Mouse (Mus musculus) ES-E14 (cell line): Measurements from ENCODE around the gene Cd81. TPM values are rescaled to one million over a fixed set of nuclear protein-coding genes. Genes with fewer than 3 reads are reported as not detected.

ENCODE experiments used
- DNase-seq: peaks from one replicate; pipeline ENCODE4 v3.0.0-alpha.2; 2013; ENCODE audit warnings: low read depth, low spot score
- H3K27ac ChIP-seq: 2 replicates; pipeline ENCODE4 v1.5.1; 2012; ENCODE audit warnings: low read depth, mild to moderate bottlenecking, low read length, moderate library complexity, mixed read lengths; ENCODE audit not compliant: poor library complexity, insufficient read depth, severe bottlenecking
- H3K36me3 ChIP-seq: 2 replicates; pipeline ENCODE4 v1.6.1; 2012; ENCODE audit warnings: mild to moderate bottlenecking, low read length, moderate library complexity, mixed read lengths; ENCODE audit not compliant: control insufficient read depth, poor library complexity, insufficient read depth, severe bottlenecking
- H3K4me1 ChIP-seq, 2 experiments: fragments of 150-350 bp in 1 of 2; sonication (generic) in 1 of 2; 2 replicates each; pipeline ENCODE4 v1.6.1; 2012; ENCODE audit warnings: low read length in 2 of 2, mild to moderate bottlenecking in 1 of 2, mixed read lengths in 1 of 2; ENCODE audit not compliant: control insufficient read depth in 2 of 2, insufficient read depth in 2 of 2, poor library complexity in 1 of 2
- H3K4me3 ChIP-seq, 2 experiments: fragments of 150-350 bp in 1 of 2; sonication (generic) in 1 of 2; 2 replicates each; pipeline ENCODE4 v1.5.1; 2012; ENCODE audit warnings: low read length in 2 of 2, low read depth in 1 of 2, mild to moderate bottlenecking in 1 of 2, mixed read lengths in 1 of 2; ENCODE audit not compliant: insufficient read depth in 1 of 2, poor library complexity in 1 of 2, severe bottlenecking in 1 of 2
- H3K9ac ChIP-seq: 2 replicates; pipeline ENCODE4 v1.6.1; 2012; ENCODE audit warnings: low read depth, mild to moderate bottlenecking, low read length, mixed read lengths; ENCODE audit not compliant: poor library complexity, insufficient read depth, severe bottlenecking
- H3K9me3 ChIP-seq: fragments of 150-350 bp; sonication (generic); 2 replicates; pipeline ENCODE4 v1.6.1; 2012; ENCODE audit warnings: low read depth, mild to moderate bottlenecking, low read length; ENCODE audit not compliant: control insufficient read depth, insufficient read depth
- CHD2 ChIP-seq: IDR thresholded peaks from 2 replicates; pipeline ENCODE4 v1.6.1; 2014; ENCODE audit warnings: mild to moderate bottlenecking, low read depth, low read length, inconsistent platforms
- HCFC1 ChIP-seq: IDR thresholded peaks from 2 replicates; pipeline ENCODE4 v1.6.1; 2012; ENCODE audit warnings: low read length, inconsistent platforms, borderline replicate concordance; ENCODE audit not compliant: insufficient read depth
- MAFK ChIP-seq: IDR thresholded peaks from 2 replicates; pipeline ENCODE4 v1.6.1; 2014; ENCODE audit warnings: mild to moderate bottlenecking, low read depth, low read length, inconsistent platforms; ENCODE audit not compliant: insufficient read depth
- ZC3H11A ChIP-seq: IDR thresholded peaks from 2 replicates; pipeline ENCODE4 v1.6.1; 2012; ENCODE audit warnings: low read depth, mild to moderate bottlenecking, inconsistent platforms, low read length, borderline replicate concordance
- ZNF384 ChIP-seq: IDR thresholded peaks from 2 replicates; pipeline ENCODE4 v1.6.1; 2012; ENCODE audit warnings: low read depth, low read length, inconsistent platforms
- in situ Hi-C, 2 experiments: fragments of 600-800 bp; cut with MboI; formaldehyde crosslinking; loops; one replicate each; pipeline ENCODE4 v1.15.1; 2025; ENCODE audit warnings: low sequenced_read_pairs in 2 of 2, inconsistent platforms in 1 of 2; ENCODE audit not compliant: unreplicated experiment in 2 of 2
- total RNA-seq: library from RNA; depleted of rRNA; stranded (reverse); fragments of 300-350 nt; gene quantifications from 2 replicates; pipeline ENCODE4 v1.2.3, GENCODE M21; 2012

Cd81 gene
- total RNA-seq, 1 experiment, result 403 TPM

DNA sequence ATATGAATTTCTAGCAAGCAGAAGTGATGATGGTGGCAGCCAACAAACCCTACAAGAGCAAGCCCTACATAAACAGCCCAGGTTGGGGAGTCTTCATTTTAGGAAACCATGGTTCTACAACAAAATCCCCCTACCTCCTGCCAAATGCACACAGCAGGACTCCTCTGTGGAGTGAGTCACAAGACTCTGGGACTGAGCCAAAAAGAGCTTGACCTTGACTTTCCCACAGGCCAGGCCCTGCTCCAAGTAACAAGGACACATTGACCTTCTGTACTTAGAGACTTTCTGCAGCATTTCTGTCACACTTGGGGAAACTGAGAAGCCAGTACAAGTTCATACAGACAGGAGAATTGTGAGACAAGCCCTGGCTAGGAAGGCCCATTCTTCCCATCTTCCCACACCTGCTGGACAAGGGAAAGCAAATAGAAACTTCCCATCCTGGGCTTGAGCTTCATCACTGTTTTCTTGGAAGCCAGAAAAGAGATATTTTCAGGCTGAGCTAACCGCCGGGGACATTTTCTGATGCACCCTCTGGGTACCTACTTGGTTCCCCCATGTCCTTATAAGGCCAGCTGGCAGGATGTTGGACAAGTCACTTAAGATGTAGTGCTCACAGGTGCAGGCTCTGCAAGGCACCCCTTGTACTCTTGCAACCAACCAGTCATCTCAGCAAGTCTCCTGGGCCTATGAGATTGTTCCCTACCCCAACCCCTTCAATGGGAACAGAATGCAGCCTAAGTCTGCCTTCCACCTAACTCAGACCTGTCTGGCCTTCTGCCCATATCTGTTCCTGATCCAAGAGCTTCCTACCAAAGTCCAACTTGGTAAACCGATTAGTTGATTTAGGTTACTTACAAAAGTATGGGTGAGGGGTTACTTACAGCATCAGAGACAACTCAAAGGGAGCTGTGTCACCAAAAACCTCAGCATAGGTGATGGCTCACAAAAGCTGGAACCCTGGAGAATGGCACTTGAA is 2.4 kb upstream of the Cd81 start:
- Histone ChIP-seq H3K36me3 (no peaks in the 10 kb centered on the region; the same call in 1 of the 2 replicates), H3K27ac (no peak overlapping the region), H3K4me3 (no peak overlapping the region), H3K9me3 (no peaks in the 10 kb centered on the region), H3K4me1 (peaks cover 1 to 9% of the 10 kb centered on the region in 2 experiments; a peak in 3 of 4 replicates), H3K9ac (no peak overlapping the region)
- DNase-seq, result no peak
- TF ChIP-seq HCFC1, result no peak
- TF ChIP-seq ZC3H11A, result no peak
- no peak for TF ChIP-seq MAFK
- no peak for TF ChIP-seq ZNF384
- TF ChIP-seq CHD2, result no peak
- in situ Hi-C loops, result no loop called here

GRCm38 (mm10) chr7:143051316-143051715 is 1.2 kb upstream of the Cd81 start:
- no peak for TF ChIP-seq MAFK
- no peak for TF ChIP-seq CHD2
- TF ChIP-seq HCFC1, result no peak
- no peak for TF ChIP-seq ZC3H11A
- TF ChIP-seq ZNF384, result no peak
- Histone ChIP-seq H3K27ac (no peak overlapping the region), H3K9me3 (no peaks in the 10 kb centered on the region), H3K4me1 (peaks cover 3 to 19% of the 10 kb centered on the region in 2 experiments; a peak in 3 of 4 replicates), H3K36me3 (peaks cover 10% of the 10 kb centered on the region), H3K9ac (no peak overlapping the region), H3K4me3 (no peak overlapping the region)
- in situ Hi-C loops, result no loop called here
- DNase-seq, result no peak

DNA sequence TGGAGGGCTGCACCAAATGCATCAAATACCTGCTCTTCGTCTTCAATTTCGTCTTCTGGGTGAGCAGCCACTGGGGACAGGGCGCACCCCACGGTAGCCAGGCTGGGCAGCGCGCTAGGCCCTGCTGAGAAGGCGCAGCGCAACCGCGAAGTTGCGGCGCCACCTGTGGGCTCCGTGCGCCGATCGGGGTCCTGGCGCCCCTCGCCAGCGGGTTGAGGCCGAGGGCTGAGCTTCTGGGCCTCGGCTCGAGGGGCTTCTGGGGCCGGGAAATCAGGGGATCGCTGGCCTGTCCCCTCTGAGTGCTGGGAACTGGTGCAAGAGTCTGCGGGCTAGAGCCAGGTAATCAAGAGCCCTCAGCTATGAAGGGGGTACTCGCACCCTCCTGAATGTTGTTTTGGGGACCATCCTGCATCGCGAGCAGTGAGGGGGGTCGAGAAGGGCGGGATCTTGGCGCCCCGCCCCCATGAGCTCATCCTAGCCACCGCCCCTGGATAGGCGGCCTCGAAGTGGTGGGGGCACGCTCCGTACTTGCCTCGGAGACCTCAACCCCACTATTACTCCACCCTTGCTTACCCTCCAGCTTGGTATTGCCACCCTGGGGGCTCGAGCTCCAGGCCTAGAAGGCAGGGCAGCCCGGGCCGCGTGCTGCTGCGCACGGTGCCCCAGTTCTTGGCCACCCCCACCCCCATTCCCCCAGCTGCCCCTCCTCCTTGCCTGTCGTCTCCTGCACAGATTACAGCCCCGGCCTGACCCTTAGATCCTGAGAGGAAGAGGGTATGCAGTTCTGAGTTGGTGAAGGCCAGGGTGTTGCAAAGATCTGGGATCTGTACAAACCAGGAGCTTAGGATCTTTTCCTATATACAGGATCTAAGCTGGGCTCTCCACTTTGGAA is 715 bp downstream of the Cd81 start:
- Histone ChIP-seq H3K4me3 (peak overlapping the region; percentile 80 to 86), H3K4me1 (peaks cover 3 to 21% of the 10 kb centered on the region in 2 experiments; a peak in 3 of 4 replicates), H3K9ac (peak overlapping the region; percentile 84), H3K9me3 (no peaks in the 10 kb centered on the region), H3K36me3 (peaks cover 26% of the 10 kb centered on the region), H3K27ac (peak overlapping the region; percentile 45)
- in situ Hi-C loops, result no loop called here
- TF ChIP-seq CHD2 (no peak), ZC3H11A (no peak), ZNF384 (no peak), HCFC1 (no peak), MAFK (no peak)
- DNase-seq, result no peak

- Histone ChIP-seq H3K9me3 (no peaks in the 10 kb centered on the region), H3K4me3 (peak overlapping the region; percentile 80 to 86), H3K36me3 (peaks cover 28% of the 10 kb centered on the region), H3K9ac (peak overlapping the region; percentile 84), H3K27ac (peak overlapping the region; percentile 6; the same call in 1 of the 2 replicates), H3K4me1 (peaks cover 3 to 21% of the 10 kb centered on the region in 2 experiments; a peak in 3 of 4 replicates)
- DNase-seq, result no peak
- in situ Hi-C loops, result no loop called here
- no peak for TF ChIP-seq ZC3H11A
- TF ChIP-seq CHD2, result no peak
- TF ChIP-seq HCFC1, result no peak
- no peak for TF ChIP-seq MAFK
- TF ChIP-seq ZNF384, result no peak
Observed at GRCm38 (mm10) chr7:143053961-143054611, 1.5 kb downstream of the Cd81 start.
